Mouse (Mus musculus) midbrain, postnatal 0 days (tissue): Measurements from ENCODE around the gene Cox6b1. TPM values are rescaled to one million over a fixed set of nuclear protein-coding genes. Genes with fewer than 3 reads are reported as not detected.

Experiments
- ATAC-seq: fragments of 200-750 bp; cut with Nextera tagmentation; 2 replicates; pipeline ENCODE4 v1.8.0; 2017; ENCODE audit warnings: moderate number of reproducible peaks, mild to moderate bottlenecking, moderate TSS enrichment, moderate library complexity; ENCODE audit not compliant: low FRiP score
- DNase-seq: peaks from one replicate; pipeline ENCODE4 v3.0.0-alpha.2; 2015; ENCODE audit warnings: low spot score
- H3K27ac ChIP-seq: fragments of 300-500 bp; sonication (generic); 2 replicates; pipeline ENCODE4 v1.5.1; 2014; ENCODE audit warnings: low read depth, mild to moderate bottlenecking, low read length, mixed read lengths
- H3K27me3 ChIP-seq: fragments of 300-500 bp; sonication (generic); 2 replicates; pipeline ENCODE4 v1.6.1; 2014; ENCODE audit warnings: low read length, control low read depth, mixed read lengths; ENCODE audit not compliant: insufficient read depth
- H3K36me3 ChIP-seq: fragments of 300-500 bp; sonication (generic); 2 replicates; pipeline ENCODE4 v1.6.1; 2014; ENCODE audit warnings: low read length, control low read depth, mixed read lengths; ENCODE audit not compliant: insufficient read depth
- H3K4me1 ChIP-seq: fragments of 300-500 bp; sonication (generic); 2 replicates; pipeline ENCODE4 v1.6.1; 2014; ENCODE audit warnings: mild to moderate bottlenecking, control low read depth, antibody characterized with exemption, low read length, mixed read lengths; ENCODE audit not compliant: insufficient read depth
- H3K4me2 ChIP-seq: fragments of 300-500 bp; sonication (generic); 2 replicates; pipeline ENCODE4 v1.6.1; 2014; ENCODE audit warnings: low read depth, mild to moderate bottlenecking, low read length, mixed read lengths; ENCODE audit not compliant: poor library complexity, severe bottlenecking
- H3K4me3 ChIP-seq: fragments of 300-500 bp; sonication (generic); 2 replicates; pipeline ENCODE4 v1.5.1; 2014; ENCODE audit warnings: low read depth, mild to moderate bottlenecking, low read length, moderate library complexity
- H3K9ac ChIP-seq: fragments of 300-500 bp; sonication (generic); replicated peaks from 2 replicates; pipeline ENCODE4 v1.6.1; 2014; ENCODE audit warnings: mild to moderate bottlenecking, low read length, moderate library complexity, mixed read lengths; ENCODE audit not compliant: poor library complexity, severe bottlenecking
- H3K9me3 ChIP-seq: fragments of 300-500 bp; sonication (generic); 2 replicates; pipeline ENCODE4 v1.6.1; 2016; ENCODE audit warnings: low read length, control low read depth
- CTCF ChIP-seq: IDR thresholded peaks from 2 replicates; pipeline ENCODE4 v1.5.1; 2016; ENCODE audit warnings: antibody characterized with exemption, mild to moderate bottlenecking
- WGBS: fragments of 180-500 bp; shearing (Covaris S2); extraction: QIAGEN DNeasy Blood & Tissue Kit; methylation state at CpG from one replicate; pipeline ENCODE4 v1.1.7; 2014; 5-methylcytosine and 5-hydroxymethylcytosine counted together
- polyA plus RNA-seq: library from polyadenylated mRNA; unstranded; fragments of >200 nt; fragmentation: Nextera tagmentation; extraction: Ambion mirVana; gene quantifications from 2 replicates; pipeline ENCODE4 v1.2.1, GENCODE M21; 2015
- total RNA-seq: library from RNA; depleted of rRNA; stranded (reverse); fragments of >200 nt; gene quantifications from 2 replicates; pipeline ENCODE4 v1.2.3, GENCODE M21; 2014

Gene Cox6b1
- total and polyA plus RNA-seq, 2 experiments from 2014 or later = 310 to 1,351 TPM

DNA sequence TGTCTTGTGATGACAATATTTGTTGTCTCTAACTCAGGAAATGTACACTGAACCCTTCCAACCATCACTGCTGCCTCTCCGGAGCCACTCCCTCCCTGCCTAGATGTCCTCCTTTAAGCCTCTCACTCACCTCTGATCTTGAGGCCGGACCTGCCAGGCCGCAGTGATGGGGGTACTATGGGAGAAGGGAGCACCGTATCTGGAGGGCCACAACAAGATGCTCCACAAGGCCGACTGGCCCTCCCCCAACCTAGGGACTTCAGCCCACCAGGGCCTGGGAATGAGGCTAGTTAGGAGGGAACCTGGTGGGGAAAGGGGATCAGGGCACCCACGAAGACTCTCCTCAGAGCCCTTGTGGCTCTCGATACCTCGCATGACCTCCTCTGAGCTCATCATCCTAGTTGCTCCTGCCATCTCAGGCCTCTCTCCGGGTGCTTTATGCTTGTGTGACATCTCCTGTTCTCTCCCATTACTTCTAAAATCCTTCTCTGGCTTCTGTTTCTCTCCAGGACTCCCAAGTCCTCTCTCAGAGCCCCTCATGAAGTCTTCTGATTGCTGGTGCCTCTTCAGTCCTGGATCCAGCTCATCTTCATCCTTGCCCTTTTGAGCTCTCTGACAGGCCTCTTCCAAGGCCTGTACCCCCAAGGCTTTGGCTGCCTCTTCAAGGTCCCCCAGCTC, 34.9 kb downstream of the Cox6b1 start:
- no peak overlapping the region for H3K4me2 ChIP-seq
- TF ChIP-seq CTCF = no peak
- no peak for ATAC-seq

DNA sequence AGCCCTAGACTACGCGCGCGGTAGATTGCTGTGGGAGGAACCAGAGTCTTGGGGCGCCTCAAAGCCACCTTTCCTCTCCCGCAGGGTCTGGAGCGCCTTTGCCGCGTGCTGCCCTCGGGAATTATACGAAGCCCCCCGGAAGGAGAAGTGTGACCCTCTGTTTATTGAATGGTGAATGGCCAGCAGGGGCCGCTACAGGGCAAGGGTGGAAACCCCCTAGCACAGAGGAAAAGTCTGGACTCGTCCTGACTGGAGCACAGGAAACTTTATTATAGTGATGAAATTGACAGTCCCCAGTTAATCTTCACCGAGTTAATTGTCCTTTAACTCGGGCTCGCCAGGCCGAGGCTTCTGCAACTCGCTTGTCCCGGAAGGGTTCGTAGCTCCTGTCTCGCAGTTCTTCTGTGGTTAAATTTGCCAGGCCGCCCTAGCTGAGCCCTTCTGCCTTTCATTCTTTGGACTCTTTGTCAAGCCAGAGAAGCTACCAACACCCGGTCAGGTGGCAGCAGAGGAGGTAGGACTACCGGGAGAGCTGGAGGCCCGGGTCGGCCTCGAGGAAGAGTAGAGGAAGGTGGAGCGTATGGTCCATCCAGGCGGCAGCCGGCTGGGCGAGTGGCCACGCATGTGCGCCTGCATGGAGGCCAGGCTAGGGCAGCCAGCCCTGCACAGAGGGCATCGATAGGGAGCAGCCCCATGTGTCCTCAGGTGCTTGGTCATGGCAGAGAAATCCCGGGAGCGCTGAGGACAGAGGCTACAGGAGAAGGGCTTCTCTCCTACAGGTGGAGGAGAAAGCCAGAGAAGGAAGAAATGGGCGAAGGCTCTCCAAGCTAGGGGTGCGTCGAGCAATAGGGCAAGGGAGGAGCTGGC, 36.3 kb downstream of the Cox6b1 start:
- peak overlapping the region; percentile 98 for H3K9ac ChIP-seq
- peaks cover 9% of the 10 kb centered on the region; the same call in 1 of the 2 replicates for H3K4me1 ChIP-seq
- peaks cover 13% of the 10 kb centered on the region for H3K36me3 ChIP-seq
- DNase-seq (peak; percentile 88), ATAC-seq (peak; percentile 62)
- peak overlapping the region; percentile 89 for H3K4me2 ChIP-seq
- WGBS = 30% methylated on average over 39 of the region's 40 CpGs
- no peaks in the 10 kb centered on the region for H3K27me3 ChIP-seq
- H3K9me3 ChIP-seq = no peaks in the 10 kb centered on the region
- H3K4me3 ChIP-seq = peak overlapping the region; percentile 79
- TF ChIP-seq CTCF = peak; percentile 90
- H3K27ac ChIP-seq = peak overlapping the region; percentile 97

More for the DNA sequence above, 34.9 kb downstream of the Cox6b1 start:
- Histone ChIP-seq H3K27me3 (no peaks in the 10 kb centered on the region), H3K27ac (no peak overlapping the region), H3K9ac (no peak overlapping the region), H3K4me3 (no peak overlapping the region), H3K9me3 (no peaks in the 10 kb centered on the region), H3K4me1 (peaks cover 9% of the 10 kb centered on the region; the same call in 1 of the 2 replicates), H3K36me3 (peaks cover under 1% of the 10 kb centered on the region; the same call in 1 of the 2 replicates)
- no peak for DNase-seq
- 89% methylated on average over 9 of the region's 9 CpGs for whole genome bisulfite sequencing

DNA sequence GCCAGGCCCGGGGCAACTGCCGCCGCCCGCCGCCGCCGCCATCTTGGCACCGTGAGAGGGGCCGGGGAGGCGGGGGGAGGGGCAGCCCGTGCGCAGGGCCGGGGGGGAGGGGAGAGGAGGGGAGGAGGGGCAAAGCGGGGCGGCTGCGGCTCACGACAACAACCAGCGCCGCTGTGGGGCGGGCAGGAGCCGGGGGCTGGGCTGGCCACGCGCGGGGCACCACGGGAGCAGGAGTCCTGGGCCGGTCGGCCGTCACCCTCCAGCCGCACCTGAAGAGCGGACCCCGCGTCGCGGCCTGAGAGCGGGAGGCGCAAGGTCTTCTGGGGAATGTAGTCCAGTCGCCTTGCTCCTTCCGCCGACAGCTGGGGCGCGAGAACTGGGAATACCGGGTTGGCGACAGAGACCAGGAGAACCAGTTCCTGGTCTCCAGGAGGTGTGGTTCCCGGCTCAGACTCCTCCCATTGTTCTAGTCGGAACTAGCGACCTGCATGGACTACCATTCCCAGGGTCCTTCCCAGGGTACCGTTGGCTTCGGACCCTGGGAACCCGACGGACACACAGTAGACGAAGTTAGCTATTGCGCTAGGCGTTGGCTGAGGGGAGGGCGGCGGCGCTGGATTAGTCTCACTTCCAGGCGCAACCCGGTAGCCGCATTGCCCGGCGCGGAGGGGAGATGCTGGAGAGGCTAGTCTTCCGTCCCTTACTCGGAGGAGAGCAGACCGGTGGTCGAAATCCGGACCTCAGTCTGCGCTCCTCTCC, 37.1 kb downstream of the Cox6b1 start, which contains the start of gene Kmt2b:
Gene Kmt2b (minus strand): TSS at position 51 of the 759 bp plus-strand sequence.
- no peak; the same call in 1 of the 2 replicates for TF ChIP-seq CTCF
- Histone ChIP-seq H3K9ac (peak within 1 kb of the TSS; percentile 98), H3K36me3 (peaks cover 21% of the 10 kb centered on the region), H3K4me1 (peaks cover 9% of the 10 kb centered on the region; the same call in 1 of the 2 replicates), H3K27me3 (no peaks in the 10 kb centered on the region), H3K4me2 (peak within 1 kb of the TSS; percentile 89), H3K9me3 (no peaks in the 10 kb centered on the region), H3K27ac (peak within 1 kb of the TSS; percentile 97), H3K4me3 (peak within 1 kb of the TSS; percentile 79)
- ATAC-seq (peak; percentile 93), DNase-seq (peak; percentile 98)
- under 1% methylated on average over 45 of the region's 68 CpGs for WGBS

DNA sequence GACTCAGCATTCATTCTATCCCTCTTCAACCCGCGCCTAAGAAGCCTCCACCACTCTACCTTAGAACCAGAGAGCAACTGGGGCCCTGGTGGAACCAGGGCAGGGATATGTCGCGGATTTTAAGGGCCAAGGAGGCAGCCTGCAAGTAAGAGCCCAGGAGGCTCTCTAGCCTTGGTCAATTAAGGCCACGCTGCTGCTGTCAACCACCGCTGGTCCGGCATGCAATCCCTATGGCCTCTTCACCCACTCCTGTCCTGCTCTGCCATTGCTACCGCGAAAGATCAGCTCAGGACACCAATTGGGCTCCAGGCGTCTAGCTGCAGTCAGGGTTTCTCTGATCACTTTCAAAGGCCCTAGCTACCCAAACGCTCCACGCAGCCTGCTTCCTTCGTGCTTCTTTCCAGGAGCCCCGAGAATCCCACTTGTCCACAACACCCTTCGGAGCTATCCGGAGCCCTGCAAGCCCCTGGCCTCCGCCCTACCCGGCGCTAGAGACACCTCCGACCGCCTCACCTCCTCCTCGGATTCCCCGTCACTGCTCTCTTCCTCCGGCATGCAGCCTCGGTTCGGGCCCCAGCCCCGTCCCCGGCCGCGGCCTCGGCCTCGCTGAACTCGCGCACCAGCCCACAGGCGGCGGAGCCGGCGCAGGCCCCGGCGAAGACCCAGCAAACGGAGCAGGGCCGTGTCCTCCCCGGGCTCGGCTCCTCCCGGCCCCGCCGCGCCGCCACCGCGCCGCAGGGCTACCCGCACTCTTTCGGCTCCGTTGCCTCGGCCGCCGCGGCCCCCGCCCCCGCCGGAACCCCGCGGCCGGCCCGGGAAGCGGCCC, 37.9 kb downstream of the Cox6b1 start:
- TF ChIP-seq CTCF = no peak

More for the DNA sequence above, 37.9 kb downstream of the Cox6b1 start:
- Histone ChIP-seq H3K9ac (peak overlapping the region; percentile 98), H3K27ac (peak overlapping the region; percentile 97), H3K36me3 (peaks cover 29% of the 10 kb centered on the region), H3K9me3 (no peaks in the 10 kb centered on the region), H3K4me2 (peak overlapping the region; percentile 89), H3K27me3 (no peaks in the 10 kb centered on the region), H3K4me3 (peak overlapping the region; percentile 79), H3K4me1 (peaks cover 9% of the 10 kb centered on the region; the same call in 1 of the 2 replicates)
- WGBS = 1% methylated on average over 49 of the region's 67 CpGs
- DNase-seq (peak; percentile 13), ATAC-seq (peak; percentile 38)
